Mouse (Mus musculus): ENCODE results near the gene Glra4. TPM values are rescaled to one million over a fixed set of nuclear protein-coding genes. Genes with fewer than 3 reads are reported as not detected.

The Glra4 gene
- polyA plus RNA-seq, 1 experiment from 2014 or later, result not detected

DNA sequence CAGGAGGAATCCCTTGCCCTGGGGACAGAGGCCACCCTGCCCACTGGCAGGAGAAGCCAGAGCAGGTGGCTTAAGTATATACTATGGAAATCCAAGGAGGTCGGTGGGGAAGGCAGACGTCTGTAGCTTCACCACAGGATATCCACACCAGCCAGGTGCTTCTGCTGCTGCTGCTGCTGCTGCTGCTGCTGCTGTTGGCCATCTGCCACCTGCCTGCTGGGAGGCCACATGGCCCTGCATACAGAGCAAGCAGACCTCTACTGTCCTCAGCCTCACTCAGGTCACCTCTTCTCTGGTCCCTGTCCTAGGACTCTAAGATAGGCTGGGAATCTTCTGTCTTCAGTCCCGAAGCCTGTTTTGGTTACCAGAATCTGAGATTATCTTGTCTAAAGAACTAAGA, 1.9 kb downstream of the Glra4 start:
- Histone ChIP-seq H3K27me3 (ENCODE audit: control insufficient read depth, insufficient read depth, low read length) (no peaks in the 10 kb centered on the region), H3K4me3 (replicated peaks; ENCODE audit: low read depth, low read length) (no peak overlapping the region), H3K4me1 (ENCODE audit: control insufficient read depth, insufficient read depth, low read length) (no peaks in the 10 kb centered on the region), H3K27ac (replicated peaks; ENCODE audit: low read depth, low read length) (no peak overlapping the region), H3K4me2 (ENCODE audit: low read length) (no peak overlapping the region), H3K9me3 (ENCODE audit: control insufficient read depth, low read length) (no peaks in the 10 kb centered on the region), H3K9ac (replicated peaks; ENCODE audit: low read length) (no peak overlapping the region), H3K36me3 (ENCODE audit: control insufficient read depth, insufficient read depth, low read length) (no peaks in the 10 kb centered on the region)
- DNase-seq, result no peak
- ATAC-seq (ENCODE audit: low FRiP score, low TSS enrichment), result no peak
- WGBS, result 82% methylated on average over 3 of the region's 3 CpGs

DNA sequence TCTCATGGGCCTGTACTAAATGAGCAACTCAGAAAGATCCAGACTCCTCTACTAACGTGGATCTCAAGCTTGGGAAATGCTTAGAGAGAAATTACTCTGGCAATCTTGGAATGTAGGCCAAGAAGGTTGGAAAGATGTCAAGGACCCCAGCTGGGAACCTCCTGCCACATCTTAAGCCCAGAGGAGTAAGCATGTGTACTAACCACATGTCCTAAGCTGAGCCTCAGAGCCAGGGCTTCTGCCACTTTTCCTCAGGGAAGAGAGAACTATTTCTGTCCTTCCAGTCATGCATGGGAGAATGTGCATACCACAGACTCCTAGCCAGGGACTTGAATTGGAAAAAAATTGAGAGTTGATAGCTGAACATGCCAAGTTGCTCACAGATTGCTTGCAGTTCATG, 6.9 kb downstream of the Glra4 start:
- Histone ChIP-seq H3K9me3 (ENCODE audit: control insufficient read depth, low read length) (no peaks in the 10 kb centered on the region), H3K9ac (replicated peaks; ENCODE audit: low read length) (no peak overlapping the region), H3K4me3 (replicated peaks; ENCODE audit: low read depth, low read length) (no peak overlapping the region), H3K36me3 (ENCODE audit: control insufficient read depth, insufficient read depth, low read length) (no peaks in the 10 kb centered on the region), H3K27ac (replicated peaks; ENCODE audit: low read depth, low read length) (no peak overlapping the region), H3K4me2 (ENCODE audit: low read length) (no peak overlapping the region), H3K27me3 (ENCODE audit: control insufficient read depth, insufficient read depth, low read length) (no peaks in the 10 kb centered on the region), H3K4me1 (ENCODE audit: control insufficient read depth, insufficient read depth, low read length) (no peaks in the 10 kb centered on the region)
- no peak for ATAC-seq (ENCODE audit: low FRiP score, low TSS enrichment)
- no peak for DNase-seq
- WGBS, result 77% methylated on average over 1 of the region's 1 CpGs

DNA sequence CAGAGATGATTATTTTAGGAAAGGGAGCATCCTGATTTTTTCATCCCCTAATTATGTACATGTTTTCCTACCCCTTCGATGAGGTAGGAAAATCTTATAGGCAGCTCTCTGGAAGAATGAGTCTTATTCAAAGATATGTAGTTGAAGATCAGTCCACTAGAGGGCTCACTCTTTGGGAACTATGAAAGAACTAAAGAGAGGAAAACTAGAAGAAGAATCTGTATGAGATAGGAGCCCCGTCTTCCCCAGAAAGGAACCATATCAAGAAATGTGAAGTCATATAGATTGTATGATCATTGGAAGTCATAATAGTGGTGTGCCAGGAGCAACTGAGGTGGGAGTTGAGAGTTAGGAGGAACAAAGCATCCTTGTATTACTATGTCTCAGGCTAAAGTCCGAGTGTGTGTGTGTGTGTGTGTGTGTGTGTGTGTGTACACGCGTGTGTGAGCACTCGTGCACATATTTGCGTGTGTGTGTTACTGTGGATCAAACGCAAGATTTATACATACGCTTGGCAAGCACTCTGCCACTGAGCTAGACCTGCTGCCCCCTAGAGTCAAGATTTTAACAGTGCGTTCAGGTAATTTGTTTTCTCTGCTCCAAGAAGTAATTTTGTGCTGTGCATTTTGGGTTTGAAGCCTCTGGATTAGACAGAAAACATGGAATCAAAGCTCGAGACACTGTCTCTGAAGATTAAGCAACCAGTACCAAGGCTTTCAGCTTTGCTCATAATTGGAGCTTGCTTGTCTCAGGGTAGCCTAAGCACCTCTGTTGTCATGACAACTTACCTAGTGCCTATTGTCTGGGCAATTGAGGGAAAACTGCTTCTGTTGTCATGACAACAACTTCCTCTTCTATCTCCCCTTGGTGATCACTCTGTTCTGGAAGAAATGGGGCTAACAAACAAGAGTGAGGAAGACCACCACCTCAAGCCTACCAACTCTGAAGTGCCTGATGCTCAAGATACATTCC, 18.6 kb downstream of the Glra4 start:
- 69% methylated on average over 11 of the region's 11 CpGs for WGBS
- DNase-seq (peak; percentile 81), ATAC-seq (ENCODE audit: low FRiP score, low TSS enrichment) (0 out of 2 replicates have a peak, but pooled peaks have one; percentile 40)
- H3K27ac ChIP-seq (replicated peaks; ENCODE audit: low read depth, low read length), result peak overlapping the region; percentile 52; the same call in 1 of the 2 replicates
- no peak overlapping the region for H3K4me2 ChIP-seq (ENCODE audit: low read length)
- no peaks in the 10 kb centered on the region for H3K27me3 ChIP-seq (ENCODE audit: control insufficient read depth, insufficient read depth, low read length)
- H3K36me3 ChIP-seq (ENCODE audit: control insufficient read depth, insufficient read depth, low read length), result peaks cover 3% of the 10 kb centered on the region; the same call in 1 of the 2 replicates
- H3K9ac ChIP-seq (replicated peaks; ENCODE audit: low read length), result no peak overlapping the region
- no peaks in the 10 kb centered on the region for H3K4me1 ChIP-seq (ENCODE audit: control insufficient read depth, insufficient read depth, low read length)
- no peaks in the 10 kb centered on the region for H3K9me3 ChIP-seq (ENCODE audit: control insufficient read depth, low read length)
- no peak overlapping the region for H3K4me3 ChIP-seq (replicated peaks; ENCODE audit: low read depth, low read length)

DNA sequence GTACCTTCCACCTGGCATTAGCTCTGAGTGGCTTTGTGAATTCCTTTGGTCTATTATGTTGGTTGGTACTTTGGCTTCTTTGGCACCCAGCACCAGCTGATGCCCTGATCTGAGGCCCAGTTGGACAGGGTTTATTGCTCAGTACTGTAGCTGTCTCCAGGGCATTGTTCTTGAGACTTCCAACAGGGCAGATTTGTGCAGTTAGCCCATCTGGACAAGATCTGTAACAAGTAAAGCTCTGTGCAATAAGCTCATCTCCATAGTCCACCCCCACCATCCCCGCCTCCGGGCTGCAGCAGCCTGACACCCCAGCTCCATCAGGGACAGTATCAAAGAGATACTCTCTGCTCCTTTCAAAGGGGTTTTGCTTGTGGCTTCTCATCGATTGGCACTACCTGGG, 24.5 kb downstream of the Glra4 start:
- Histone ChIP-seq H3K36me3 (ENCODE audit: control insufficient read depth, insufficient read depth, low read length) (0 out of 2 replicates have a peak, but pooled peaks cover 7% of the 10 kb centered on the region), H3K9ac (replicated peaks; ENCODE audit: low read length) (no peak overlapping the region), H3K4me2 (ENCODE audit: low read length) (no peak overlapping the region), H3K9me3 (ENCODE audit: control insufficient read depth, low read length) (no peaks in the 10 kb centered on the region), H3K27me3 (ENCODE audit: control insufficient read depth, insufficient read depth, low read length) (no peaks in the 10 kb centered on the region), H3K4me1 (ENCODE audit: control insufficient read depth, insufficient read depth, low read length) (no peaks in the 10 kb centered on the region), H3K4me3 (replicated peaks; ENCODE audit: low read depth, low read length) (no peak overlapping the region), H3K27ac (replicated peaks; ENCODE audit: low read depth, low read length) (no peak overlapping the region)
- no peak for ATAC-seq (ENCODE audit: low FRiP score, low TSS enrichment)
- 92% methylated on average over 3 of the region's 3 CpGs for WGBS
- no peak for DNase-seq

DNA sequence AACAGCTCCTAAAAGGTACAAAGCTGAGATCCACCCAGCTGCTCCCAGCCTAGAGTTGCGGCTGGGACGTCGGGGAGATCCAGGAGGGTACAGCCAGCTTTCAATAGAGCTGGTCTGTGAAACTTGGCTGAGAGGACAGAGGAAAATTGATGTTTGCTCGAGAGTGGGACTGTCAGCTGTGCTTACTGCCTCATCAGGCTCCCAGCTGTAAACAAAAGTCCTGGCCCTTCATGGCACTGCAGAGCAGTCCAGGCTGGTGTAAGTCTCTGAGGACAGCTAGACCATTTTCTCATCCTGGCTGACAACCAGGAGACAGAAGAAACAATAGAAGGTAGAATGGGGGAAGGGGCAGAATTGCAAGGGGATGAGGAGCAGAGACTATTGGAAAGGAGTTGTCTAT, 30.6 kb downstream of the Glra4 start:
- ATAC-seq (ENCODE audit: low FRiP score, low TSS enrichment) (no peak), DNase-seq (no peak)
- no peak overlapping the region for H3K27ac ChIP-seq (replicated peaks; ENCODE audit: low read depth, low read length)
- 85% methylated on average over 4 of the region's 4 CpGs for WGBS
- no peak overlapping the region for H3K4me2 ChIP-seq (ENCODE audit: low read length)
- H3K36me3 ChIP-seq (ENCODE audit: control insufficient read depth, insufficient read depth, low read length), result peaks cover 16% of the 10 kb centered on the region; the same call in 1 of the 2 replicates
- H3K4me1 ChIP-seq (ENCODE audit: control insufficient read depth, insufficient read depth, low read length), result no peaks in the 10 kb centered on the region
- H3K27me3 ChIP-seq (ENCODE audit: control insufficient read depth, insufficient read depth, low read length), result no peaks in the 10 kb centered on the region
- H3K4me3 ChIP-seq (replicated peaks; ENCODE audit: low read depth, low read length), result no peak overlapping the region
- no peak overlapping the region for H3K9ac ChIP-seq (replicated peaks; ENCODE audit: low read length)
- no peaks in the 10 kb centered on the region for H3K9me3 ChIP-seq (ENCODE audit: control insufficient read depth, low read length)

DNA sequence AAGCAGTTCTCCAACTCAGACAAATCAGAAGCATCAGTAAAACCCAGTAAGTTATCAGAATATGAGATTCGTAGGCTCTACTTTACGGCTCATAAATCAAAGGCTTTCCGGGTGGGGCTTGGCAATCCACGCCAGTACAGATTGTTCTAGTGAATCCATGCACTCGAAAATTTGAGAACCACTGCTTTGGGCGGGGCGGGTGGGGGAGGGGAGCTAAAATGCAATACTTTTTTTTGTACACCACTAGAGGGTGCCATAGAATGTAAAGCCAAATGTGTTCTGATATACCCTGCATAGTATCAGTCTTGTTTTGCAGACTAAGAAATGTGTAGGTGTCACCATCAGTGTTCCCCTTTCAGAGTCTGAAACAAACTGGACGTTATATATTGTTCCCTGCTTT, 35.3 kb downstream of the Glra4 start:
- Histone ChIP-seq H3K4me1 (ENCODE audit: control insufficient read depth, insufficient read depth, low read length) (no peaks in the 10 kb centered on the region), H3K27me3 (ENCODE audit: control insufficient read depth, insufficient read depth, low read length) (no peaks in the 10 kb centered on the region), H3K27ac (replicated peaks; ENCODE audit: low read depth, low read length) (no peak overlapping the region), H3K36me3 (ENCODE audit: control insufficient read depth, insufficient read depth, low read length) (peaks cover 12% of the 10 kb centered on the region; the same call in 1 of the 2 replicates), H3K4me3 (replicated peaks; ENCODE audit: low read depth, low read length) (no peak overlapping the region), H3K9me3 (ENCODE audit: control insufficient read depth, low read length) (no peaks in the 10 kb centered on the region), H3K9ac (replicated peaks; ENCODE audit: low read length) (no peak overlapping the region), H3K4me2 (ENCODE audit: low read length) (no peak overlapping the region)
- DNase-seq, result peak; percentile 33
- WGBS, result 84% methylated on average over 8 of the region's 8 CpGs
- ATAC-seq (ENCODE audit: low FRiP score, low TSS enrichment), result no peak

DNA sequence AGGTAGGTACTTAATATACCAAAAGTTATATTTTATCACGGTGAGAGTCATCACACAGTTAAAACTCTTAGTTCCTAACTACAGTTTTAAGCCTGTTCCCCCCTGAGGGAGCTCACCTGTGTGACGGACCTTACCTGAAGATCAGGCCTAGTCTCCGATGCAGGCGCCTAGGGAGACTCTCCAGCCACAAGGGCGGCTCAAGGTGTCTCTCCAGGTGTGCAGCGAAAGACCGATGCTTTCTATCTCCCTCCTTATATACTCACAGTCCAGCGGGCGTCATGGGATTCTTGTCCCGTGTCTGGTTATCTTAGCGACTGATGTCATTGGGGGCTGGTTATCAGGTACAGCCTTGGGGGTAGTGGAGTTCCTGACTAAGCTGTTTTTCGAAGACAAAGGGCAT, 36.5 kb downstream of the Glra4 start, which contains the start of gene Morf4l2:
Gene Morf4l2 (minus strand): TSS at position 232 of the 400 bp plus-strand sequence.
- peaks cover 11% of the 10 kb centered on the region; the same call in 1 of the 2 replicates for H3K36me3 ChIP-seq (ENCODE audit: control insufficient read depth, insufficient read depth, low read length)
- H3K4me1 ChIP-seq (ENCODE audit: control insufficient read depth, insufficient read depth, low read length), result 0 out of 2 replicates have a peak, but pooled peaks cover 4% of the 10 kb centered on the region
- H3K4me2 ChIP-seq (ENCODE audit: low read length), result peak within 1 kb of the TSS; percentile 54
- H3K27me3 ChIP-seq (ENCODE audit: control insufficient read depth, insufficient read depth, low read length), result no peaks in the 10 kb centered on the region
- WGBS, result 87% methylated on average over 12 of the region's 12 CpGs
- no peak within 1 kb of the TSS for H3K9ac ChIP-seq (replicated peaks; ENCODE audit: low read length)
- peak within 1 kb of the TSS; percentile 86 for H3K27ac ChIP-seq (replicated peaks; ENCODE audit: low read depth, low read length)
- ATAC-seq (ENCODE audit: low FRiP score, low TSS enrichment), result no peak
- H3K4me3 ChIP-seq (replicated peaks; ENCODE audit: low read depth, low read length), result peak within 1 kb of the TSS; percentile 49
- DNase-seq, result no peak
- no peaks in the 10 kb centered on the region for H3K9me3 ChIP-seq (ENCODE audit: control insufficient read depth, low read length)

DNA sequence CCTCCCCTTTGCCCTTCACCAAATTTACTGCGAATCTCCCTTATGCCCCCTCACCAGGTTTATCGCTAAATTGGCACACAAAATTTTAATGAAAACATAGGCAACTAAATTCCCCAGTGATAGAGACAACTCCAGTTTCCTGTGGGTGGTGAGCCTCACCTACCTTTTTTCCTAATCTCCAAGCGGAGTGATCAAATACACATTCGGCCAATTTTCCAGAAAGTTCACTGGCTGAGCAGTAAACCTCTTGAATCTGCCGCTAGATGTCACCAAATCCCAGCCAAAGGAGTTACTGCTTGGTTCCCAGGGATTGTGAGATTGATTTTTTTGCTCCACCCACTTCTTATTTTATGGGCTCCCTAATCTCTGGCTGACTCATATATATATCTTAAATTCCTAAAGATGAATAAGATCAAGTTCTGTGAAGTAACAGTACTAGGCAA, 37.3 kb downstream of the Glra4 start:
- DNase-seq, result peak; percentile 86
- Histone ChIP-seq H3K27me3 (ENCODE audit: control insufficient read depth, insufficient read depth, low read length) (no peaks in the 10 kb centered on the region), H3K27ac (replicated peaks; ENCODE audit: low read depth, low read length) (peak overlapping the region; percentile 86), H3K4me2 (ENCODE audit: low read length) (peak overlapping the region; percentile 54), H3K36me3 (ENCODE audit: control insufficient read depth, insufficient read depth, low read length) (peaks cover 9% of the 10 kb centered on the region; the same call in 1 of the 2 replicates), H3K9ac (replicated peaks; ENCODE audit: low read length) (no peak overlapping the region), H3K9me3 (ENCODE audit: control insufficient read depth, low read length) (no peaks in the 10 kb centered on the region), H3K4me1 (ENCODE audit: control insufficient read depth, insufficient read depth, low read length) (0 out of 2 replicates have a peak, but pooled peaks cover 6% of the 10 kb centered on the region), H3K4me3 (replicated peaks; ENCODE audit: low read depth, low read length) (peak overlapping the region; percentile 49)
- WGBS, result 32% methylated on average over 5 of the region's 5 CpGs
- ATAC-seq (ENCODE audit: low FRiP score, low TSS enrichment), result no peak
